Mouse (Mus musculus): Measurements from ENCODE around the gene Rhbdd1.

GRCm38 (mm10) chr1:82364047-82364446 lies 47.8 kb downstream of the Rhbdd1 start:
- TF ChIP-seq CTCF (conservative IDR thresholded peaks at IDR 0.05; ENCODE audit: insufficient read depth, insufficient read length, low read depth, low read length) (no peak), POLR2A (IDR thresholded peaks at IDR 0.05; ENCODE audit: low read depth, low read length) (no peak)
